Mouse (Mus musculus) midbrain, embryonic 10.5 days (tissue): ENCODE measurements at regions not wholly inside any gene's neighbourhood (a gene's known extent, or its start where the extent isn't known, plus 50 kb on each side); places are given as distances from the start of the nearest gene placed in this dataset.
"Not testable (repeated sequence)": the region's sequence is repeated elsewhere in the genome, so short reads cannot be mapped to it uniquely, and the experiment has no call there.

Experiments used
- DNase-seq: peaks from one replicate; pipeline ENCODE4 v3.0.0-alpha.2; 2017; ENCODE audit warnings: low spot score
- H3K27ac ChIP-seq: fragments of 300-500 bp; sonication (generic); replicated peaks from 2 replicates; pipeline ENCODE4 v1.5.1; 2016; ENCODE audit warnings: mild to moderate bottlenecking
- H3K27me3 ChIP-seq: fragments of 300-500 bp; sonication (generic); 2 replicates; pipeline ENCODE4 v1.6.1; 2016; ENCODE audit warnings: low read depth, mild to moderate bottlenecking; ENCODE audit not compliant: poor library complexity, severe bottlenecking
- H3K36me3 ChIP-seq: fragments of 300-500 bp; sonication (generic); 2 replicates; pipeline ENCODE4 v1.6.1; 2016; ENCODE audit warnings: mild to moderate bottlenecking, moderate library complexity
- H3K4me1 ChIP-seq: fragments of 300-500 bp; sonication (generic); 2 replicates; pipeline ENCODE4 v1.6.1; 2016
- H3K4me3 ChIP-seq: fragments of 300-500 bp; sonication (generic); 2 replicates; pipeline ENCODE4 v1.5.1; 2016; ENCODE audit warnings: mild to moderate bottlenecking, moderate library complexity
- H3K9me3 ChIP-seq: fragments of 300-500 bp; sonication (generic); replicated peaks from 2 replicates; pipeline ENCODE4 v1.6.1; 2016; ENCODE audit warnings: mild to moderate bottlenecking
- WGBS: fragments of 180-500 bp; shearing (Covaris S2); methylation state at CpG from one replicate; pipeline ENCODE4 v1.1.7; 2016; 5-methylcytosine and 5-hydroxymethylcytosine counted together

DNA sequence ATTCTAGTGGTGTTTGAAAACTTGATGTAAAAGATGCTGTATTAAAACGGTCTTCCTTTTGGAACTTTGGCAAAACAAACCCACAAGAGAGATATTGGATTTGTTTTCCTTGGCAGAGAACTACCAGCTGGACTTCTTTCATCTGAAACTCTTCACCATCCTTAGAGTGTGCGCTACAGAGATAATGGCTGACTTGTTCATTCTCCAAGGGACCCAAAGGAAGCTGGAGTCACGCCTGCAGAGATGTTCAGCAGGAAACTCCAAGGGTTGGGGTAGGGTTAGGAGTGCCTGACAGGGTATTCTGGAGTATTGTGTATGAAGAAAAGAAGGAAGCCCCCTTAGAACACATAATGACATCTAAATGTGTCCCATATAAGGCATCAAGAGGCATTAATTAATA, 1094.1 kb downstream of the A830018L16Rik start:
- Histone ChIP-seq H3K4me1 (no peaks in the 10 kb centered on the region), H3K4me3 (no peak overlapping the region), H3K9me3 (peaks cover 5% of the 10 kb centered on the region; the same call in 1 of the 2 replicates), H3K27me3 (no peaks in the 10 kb centered on the region), H3K36me3 (no peaks in the 10 kb centered on the region), H3K27ac (no peak overlapping the region)
- no peak for DNase-seq
- 78% methylated on average over 3 of the region's 3 CpGs for WGBS

- Histone ChIP-seq H3K27me3 (no peaks in the 10 kb centered on the region), H3K36me3 (no peaks in the 10 kb centered on the region), H3K27ac (no peak overlapping the region), H3K4me1 (no peaks in the 10 kb centered on the region), H3K4me3 (no peak overlapping the region), H3K9me3 (peaks cover 5% of the 10 kb centered on the region; the same call in 1 of the 2 replicates)
- WGBS, result 86% methylated on average over 10 of the region's 10 CpGs
- no peak for DNase-seq
These were observed 1096.4 kb downstream of the A830018L16Rik start for GRCm38 (mm10) chr1:12510129-12510816.

DNA sequence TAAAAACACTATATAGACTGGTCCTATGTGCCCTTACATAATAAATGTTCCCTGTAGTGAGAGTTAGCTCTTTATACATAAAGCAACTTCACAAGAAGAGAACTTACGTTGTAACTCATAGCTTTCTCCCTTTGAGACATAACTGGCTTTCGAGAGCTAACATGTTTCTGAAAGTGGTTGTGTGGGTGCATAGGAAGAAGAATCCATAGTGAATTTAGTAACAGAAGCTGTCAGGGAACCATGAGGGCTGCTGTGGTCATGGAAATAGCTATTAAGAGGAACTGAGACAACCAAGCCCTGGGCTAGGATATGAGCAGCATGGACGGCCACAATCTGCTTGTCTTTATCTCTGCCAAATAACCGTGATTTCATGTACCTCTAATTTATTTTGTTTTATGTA, 1105.7 kb downstream of the A830018L16Rik start:
- WGBS, result 92% methylated on average over 4 of the region's 4 CpGs
- no peak for DNase-seq

DNA sequence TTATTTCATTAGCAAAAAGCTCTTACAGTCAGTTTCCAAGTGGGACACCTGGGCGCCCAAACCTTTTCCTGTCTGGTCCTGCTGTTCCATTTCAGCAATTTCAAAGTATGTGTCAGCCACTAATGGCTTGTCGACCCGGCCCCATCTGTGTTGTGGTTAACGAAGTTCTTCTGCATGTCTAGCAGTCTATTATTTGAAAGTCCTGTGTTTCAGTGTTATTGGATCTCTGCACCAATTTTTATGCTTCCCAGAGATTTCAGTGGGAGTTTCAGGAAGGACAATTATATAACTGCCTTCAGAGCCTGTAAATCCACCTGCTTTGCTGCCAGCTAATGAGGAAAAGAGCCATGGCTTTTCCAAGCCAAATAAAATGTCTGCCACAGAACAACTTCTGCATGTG, 1142.0 kb downstream of the A830018L16Rik start:
- no peaks in the 10 kb centered on the region for H3K36me3 ChIP-seq
- H3K27ac ChIP-seq, result no peak overlapping the region
- no peaks in the 10 kb centered on the region for H3K4me1 ChIP-seq
- H3K4me3 ChIP-seq, result no peak overlapping the region
- H3K9me3 ChIP-seq, result no peaks in the 10 kb centered on the region
- no peak for DNase-seq
- H3K27me3 ChIP-seq, result no peaks in the 10 kb centered on the region
- WGBS, result 92% methylated on average over 4 of the region's 4 CpGs

More for the DNA sequence above, 1105.7 kb downstream of the A830018L16Rik start:
- Histone ChIP-seq H3K36me3 (no peaks in the 10 kb centered on the region), H3K27ac (no peak overlapping the region), H3K9me3 (no peaks in the 10 kb centered on the region), H3K4me1 (no peaks in the 10 kb centered on the region), H3K27me3 (no peaks in the 10 kb centered on the region), H3K4me3 (no peak overlapping the region)

- H3K9me3 ChIP-seq, result no peaks in the 10 kb centered on the region
- 55% methylated on average over 7 of the region's 7 CpGs for WGBS
- peaks cover 15% of the 10 kb centered on the region for H3K4me1 ChIP-seq
- H3K4me3 ChIP-seq, result no peak overlapping the region
- H3K36me3 ChIP-seq, result no peaks in the 10 kb centered on the region
- no peak for DNase-seq
- no peaks in the 10 kb centered on the region for H3K27me3 ChIP-seq
- no peak overlapping the region for H3K27ac ChIP-seq
These were observed 1158.0 kb downstream of the A830018L16Rik start for GRCm38 (mm10) chr1:12571755-12572358.

DNA sequence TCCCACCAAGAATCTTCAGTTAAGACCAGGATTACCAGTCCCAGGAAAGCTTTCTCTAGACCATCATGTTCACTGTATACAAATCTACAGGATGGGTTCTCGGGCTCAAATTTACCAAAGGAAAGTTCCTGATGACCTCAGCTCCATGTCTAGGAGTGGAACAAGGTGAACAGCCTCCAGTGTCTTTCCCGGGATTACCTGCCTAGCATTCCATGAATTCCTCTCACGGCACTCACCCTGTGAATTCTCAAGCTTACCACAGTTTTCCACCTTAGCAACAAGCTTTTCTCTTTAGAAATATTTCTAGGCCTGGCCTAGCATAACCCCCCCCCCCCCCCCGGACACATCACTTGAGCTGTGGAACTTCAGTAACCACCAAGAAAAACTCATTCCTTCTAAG, 1158.9 kb downstream of the A830018L16Rik start:
- H3K27me3 ChIP-seq, result no peaks in the 10 kb centered on the region
- DNase-seq, result no peak
- no peak overlapping the region for H3K4me3 ChIP-seq
- no peaks in the 10 kb centered on the region for H3K9me3 ChIP-seq
- H3K27ac ChIP-seq, result no peak overlapping the region
- 74% methylated on average over 4 of the region's 4 CpGs for WGBS
- H3K4me1 ChIP-seq, result peaks cover 24% of the 10 kb centered on the region
- H3K36me3 ChIP-seq, result no peaks in the 10 kb centered on the region

- H3K27ac ChIP-seq, result no peak overlapping the region
- 90% methylated on average over 5 of the region's 5 CpGs for WGBS
- peaks cover 8% of the 10 kb centered on the region; the same call in 1 of the 2 replicates for H3K27me3 ChIP-seq
- H3K4me1 ChIP-seq, result peaks cover 31% of the 10 kb centered on the region
- H3K36me3 ChIP-seq, result no peaks in the 10 kb centered on the region
- no peaks in the 10 kb centered on the region for H3K9me3 ChIP-seq
- no peak for DNase-seq
- H3K4me3 ChIP-seq, result no peak overlapping the region
These were observed 1160.4 kb downstream of the A830018L16Rik start for GRCm38 (mm10) chr1:12574274-12574673.

- H3K9me3 ChIP-seq, result no peaks in the 10 kb centered on the region
- peaks cover 8% of the 10 kb centered on the region; the same call in 1 of the 2 replicates for H3K27me3 ChIP-seq
- WGBS, result 3% methylated on average over 13 of the region's 13 CpGs
- peak overlapping the region; percentile 79 for H3K27ac ChIP-seq
- no peaks in the 10 kb centered on the region for H3K36me3 ChIP-seq
- DNase-seq, result peak; percentile 51
- peak overlapping the region; percentile 40 for H3K4me3 ChIP-seq
- H3K4me1 ChIP-seq, result peaks cover 29% of the 10 kb centered on the region
These were observed 1163.3 kb downstream of the A830018L16Rik start for GRCm38 (mm10) chr1:12577027-12577703.

DNA sequence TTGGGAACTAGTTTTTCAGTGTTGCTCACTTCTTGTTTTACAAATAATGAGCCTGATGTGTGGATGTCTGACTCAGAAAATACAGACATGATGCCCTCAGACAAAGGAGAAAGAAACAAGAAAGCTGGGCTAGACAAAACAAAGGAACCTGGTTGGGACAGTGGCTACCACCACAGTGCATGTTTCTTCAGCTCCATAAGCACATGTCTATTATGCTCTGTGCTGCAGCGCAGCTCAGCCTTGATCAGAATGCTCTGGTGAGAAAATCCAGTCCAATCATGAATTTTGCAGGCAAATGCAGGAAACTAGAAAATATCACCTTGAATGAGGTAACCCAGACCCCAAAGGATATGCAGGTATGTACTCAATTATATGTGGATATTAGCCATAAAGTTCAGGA, 1164.1 kb downstream of the A830018L16Rik start:
- no peak for DNase-seq
- Histone ChIP-seq H3K9me3 (no peaks in the 10 kb centered on the region), H3K27ac (peak overlapping the region; percentile 79), H3K27me3 (peaks cover 8% of the 10 kb centered on the region; the same call in 1 of the 2 replicates), H3K36me3 (no peaks in the 10 kb centered on the region), H3K4me1 (peaks cover 29% of the 10 kb centered on the region), H3K4me3 (no peak overlapping the region)
- 64% methylated on average over 1 of the region's 1 CpGs for WGBS

DNA sequence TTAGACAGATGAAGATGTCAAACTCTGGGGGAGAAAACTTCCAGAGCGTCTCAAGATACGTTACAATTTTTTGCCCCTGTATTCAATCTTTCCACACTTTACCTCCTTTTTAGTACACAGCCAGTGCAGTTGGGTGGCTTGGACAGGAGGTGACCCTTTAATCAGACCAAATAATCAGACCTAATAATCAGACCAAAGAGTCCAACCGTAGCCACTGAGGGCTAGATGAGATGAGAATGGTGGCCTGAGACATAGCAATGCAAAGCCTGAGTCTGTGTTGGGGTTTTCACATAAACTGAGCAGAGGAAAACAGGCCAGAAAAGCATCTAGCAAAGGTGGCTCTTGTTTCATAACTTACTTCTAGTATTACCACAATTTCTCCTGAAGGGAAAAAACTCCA, 1169.1 kb downstream of the A830018L16Rik start:
- H3K36me3 ChIP-seq, result no peaks in the 10 kb centered on the region
- WGBS, result 80% methylated on average over 3 of the region's 3 CpGs
- H3K27me3 ChIP-seq, result peaks cover 8% of the 10 kb centered on the region; the same call in 1 of the 2 replicates
- no peak overlapping the region for H3K4me3 ChIP-seq
- peaks cover 16% of the 10 kb centered on the region for H3K4me1 ChIP-seq
- no peak overlapping the region for H3K27ac ChIP-seq
- no peaks in the 10 kb centered on the region for H3K9me3 ChIP-seq
- no peak for DNase-seq

DNA sequence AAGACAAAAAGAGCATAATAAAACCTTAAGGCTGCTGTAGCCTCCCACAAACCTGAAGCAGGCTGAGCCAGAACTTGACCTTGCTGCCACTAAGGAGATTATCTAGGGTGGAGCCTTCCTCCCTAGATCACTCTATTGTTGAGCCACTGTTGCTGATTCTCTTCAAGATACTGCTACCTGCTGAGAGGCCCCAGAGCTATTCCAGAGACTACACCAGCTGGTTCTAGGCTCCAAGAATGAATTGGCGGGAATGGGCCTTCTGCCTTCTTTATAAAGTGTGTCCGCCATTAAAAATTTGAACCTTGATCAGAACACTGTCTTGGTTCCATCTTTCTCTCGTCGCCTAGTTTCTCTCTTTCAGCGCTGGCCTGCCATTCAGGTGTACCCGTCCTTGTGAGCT, 1173.1 kb downstream of the A830018L16Rik start:
- not testable (repeated sequence) for H3K4me1 ChIP-seq
- 89% methylated on average over 6 of the region's 6 CpGs for WGBS

DNA sequence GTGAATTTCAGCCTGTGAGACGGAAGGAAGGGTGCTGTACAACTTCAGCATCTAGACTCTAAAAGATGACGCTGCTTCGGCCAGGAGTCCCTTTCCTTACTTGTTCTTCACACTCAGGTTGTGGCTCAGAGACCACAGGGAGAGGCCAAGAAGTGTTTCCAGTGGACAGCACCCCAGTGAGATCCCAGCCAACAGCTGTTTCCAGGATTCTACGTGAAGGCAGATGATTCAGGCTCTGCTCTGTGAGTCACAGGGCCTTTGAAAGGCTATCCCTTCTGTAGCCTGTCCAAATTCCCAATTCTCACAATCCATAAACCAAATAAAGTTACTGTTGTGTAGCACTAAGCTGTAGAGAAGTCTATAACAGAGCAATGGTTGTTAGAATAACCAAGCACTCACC, 1198.2 kb downstream of the A830018L16Rik start:
- H3K4me1 ChIP-seq, result no peaks in the 10 kb centered on the region
- H3K27ac ChIP-seq, result no peak overlapping the region
- no peak overlapping the region for H3K4me3 ChIP-seq
- H3K9me3 ChIP-seq, result no peaks in the 10 kb centered on the region
- DNase-seq, result no peak
- H3K36me3 ChIP-seq, result no peaks in the 10 kb centered on the region
- 88% methylated on average over 4 of the region's 4 CpGs for WGBS
- H3K27me3 ChIP-seq, result no peaks in the 10 kb centered on the region

More for the DNA sequence above, 1173.1 kb downstream of the A830018L16Rik start:
- H3K9me3 ChIP-seq, result peaks cover 17% of the 10 kb centered on the region; the same call in 1 of the 2 replicates
- not testable (repeated sequence) for H3K36me3 ChIP-seq, H3K27me3 ChIP-seq, DNase-seq, H3K4me3 ChIP-seq, H3K27ac ChIP-seq

DNA sequence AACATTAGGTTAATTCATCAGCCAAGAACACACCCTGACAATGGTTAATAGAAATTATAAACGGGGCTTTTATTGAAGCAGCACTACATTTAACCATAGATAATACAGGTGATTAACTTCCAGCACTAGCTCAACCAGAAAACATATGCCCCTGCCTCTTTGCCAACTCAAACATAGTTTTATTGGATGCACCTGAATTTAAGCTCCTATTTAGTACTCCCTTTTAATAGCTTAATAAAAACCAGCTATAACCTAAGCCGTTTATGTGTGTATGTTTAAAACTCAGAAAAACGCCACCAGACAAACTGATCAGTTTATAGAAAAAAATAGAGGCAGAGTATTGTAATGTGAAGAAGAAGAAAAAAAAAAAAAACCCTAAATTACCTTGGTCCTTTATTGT, 1201.4 kb downstream of the A830018L16Rik start:
- no peaks in the 10 kb centered on the region for H3K4me1 ChIP-seq
- H3K9me3 ChIP-seq, result no peaks in the 10 kb centered on the region
- H3K4me3 ChIP-seq, result no peak overlapping the region
- H3K36me3 ChIP-seq, result no peaks in the 10 kb centered on the region
- H3K27me3 ChIP-seq, result no peaks in the 10 kb centered on the region
- H3K27ac ChIP-seq, result no peak overlapping the region
- 85% methylated on average over 3 of the region's 3 CpGs for WGBS
- no peak for DNase-seq
